Mouse (Mus musculus) heart, postnatal 14 days (tissue): ENCODE data around the gene Pigg. TPM values are rescaled to one million over a fixed set of nuclear protein-coding genes. Genes with fewer than 3 reads are reported as not detected.
A peak's percentile ranks its signal among the peaks of the same experiment; 100 is the strongest.

ENCODE experiments used
- DNase-seq, 2 experiments: peaks; one replicate each; pipeline ENCODE4 v3.0.0; 2021 to 2022
- intact Hi-C: fragments of 180-260 bp; cut with DNase I; formaldehyde crosslinking; loops from one replicate; pipeline ENCODE4 v1.15.1; 2025
- total RNA-seq, 2 experiments: library from RNA; stranded (reverse); gene quantifications; 2 replicates each; pipeline ENCODE4 v1.2.3; 2021

Pigg gene
- total RNA-seq, 2 experiments from 2014 or later, result 8.0 to 8.5 TPM

- intact Hi-C loops, result no loop called here
- DNase-seq, result no peak
Observed at GRCm38 (mm10) chr5:108347843-108348242, 35.4 kb downstream of the Pigg start.

DNA sequence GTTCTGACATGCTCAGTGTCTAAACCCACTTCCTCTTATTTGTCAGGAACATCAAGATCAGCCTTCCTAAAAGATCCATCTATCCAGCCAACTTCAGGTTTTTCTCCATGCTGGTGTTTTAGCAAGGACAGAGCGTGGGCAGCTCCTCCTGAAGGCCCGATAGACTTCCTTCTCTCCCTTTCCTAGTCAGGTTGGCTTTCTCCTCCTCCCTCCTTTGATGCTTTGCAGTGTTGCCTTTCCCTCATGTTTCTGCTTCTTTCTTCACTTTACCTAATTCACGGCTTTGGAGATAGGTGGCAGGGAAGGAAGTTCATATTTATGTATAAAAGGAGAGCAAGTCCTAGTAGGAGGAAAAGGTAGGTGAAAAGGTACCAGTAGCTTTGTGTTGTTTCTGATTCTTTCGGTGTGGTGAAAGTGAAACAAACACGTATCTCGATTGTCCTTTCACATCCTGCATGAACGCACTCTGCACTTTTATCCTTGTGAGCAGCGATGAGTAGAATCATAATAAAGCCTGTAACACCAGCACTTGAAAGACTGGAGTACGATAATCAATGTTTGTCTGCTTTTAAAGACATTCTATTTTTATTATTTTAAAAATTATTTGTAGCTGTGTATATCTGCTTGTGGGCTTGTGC, 37.2 kb downstream of the Pigg start:
- DNase-seq, result no peak
- intact Hi-C loops, result no loop called here

- DNase-seq, result no peak
- intact Hi-C loops, result no loop called here
Observed at GRCm38 (mm10) chr5:108354056-108354455, 41.6 kb downstream of the Pigg start.

GRCm38 (mm10) chr5:108357862-108358261, 45.5 kb downstream of the Pigg start:
- intact Hi-C loops, result no loop called here

DNA sequence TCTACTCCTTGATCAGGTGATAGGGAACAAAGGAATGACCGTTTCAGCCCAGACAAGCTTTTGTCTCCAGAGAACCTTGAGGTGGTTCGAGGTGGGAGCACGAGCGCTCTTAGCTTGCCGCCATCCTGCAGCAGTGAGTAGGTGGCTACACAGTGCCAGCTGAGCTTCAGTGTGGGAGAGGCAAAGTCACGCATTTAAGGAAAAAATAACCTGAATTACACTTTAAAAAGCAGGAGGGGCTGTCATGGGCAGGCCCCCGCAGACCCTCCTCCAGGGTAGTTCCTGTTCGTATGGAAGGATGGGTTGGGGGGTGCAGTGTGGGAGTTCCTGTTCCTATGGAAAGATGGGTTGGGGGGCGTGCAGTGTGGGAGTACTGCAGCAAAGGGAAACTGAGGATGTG, 47.1 kb downstream of the Pigg start:
- intact Hi-C loops, result no loop called here
- no peak for DNase-seq

More at GRCm38 (mm10) chr5:108357862-108358261, 45.5 kb downstream of the Pigg start:
- no peak for DNase-seq

DNA sequence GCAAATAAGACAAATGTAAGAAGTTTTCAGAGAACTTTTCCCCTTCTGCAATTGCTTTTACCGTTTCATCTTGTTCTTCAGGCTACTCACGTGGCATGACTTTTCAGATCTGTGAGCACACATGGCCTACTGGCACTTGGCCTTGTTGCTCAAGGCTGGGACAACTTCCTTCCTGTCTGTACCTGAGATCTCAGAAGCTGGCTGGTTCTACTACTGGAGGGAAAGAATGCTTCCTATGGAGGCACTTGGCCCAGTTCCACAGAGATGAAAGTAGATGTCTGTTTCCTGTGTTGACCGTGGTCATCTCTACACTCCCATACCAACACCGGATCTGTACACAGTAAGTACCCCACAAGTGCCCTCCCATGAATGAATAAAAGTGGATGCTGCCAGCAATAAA, 47.8 kb downstream of the Pigg start:
- no peak for DNase-seq
- intact Hi-C loops, result no loop called here

GRCm38 (mm10) chr5:108362330-108362729, 49.9 kb downstream of the Pigg start:
- DNase-seq, result no peak
- intact Hi-C loops, result no loop called here

DNA sequence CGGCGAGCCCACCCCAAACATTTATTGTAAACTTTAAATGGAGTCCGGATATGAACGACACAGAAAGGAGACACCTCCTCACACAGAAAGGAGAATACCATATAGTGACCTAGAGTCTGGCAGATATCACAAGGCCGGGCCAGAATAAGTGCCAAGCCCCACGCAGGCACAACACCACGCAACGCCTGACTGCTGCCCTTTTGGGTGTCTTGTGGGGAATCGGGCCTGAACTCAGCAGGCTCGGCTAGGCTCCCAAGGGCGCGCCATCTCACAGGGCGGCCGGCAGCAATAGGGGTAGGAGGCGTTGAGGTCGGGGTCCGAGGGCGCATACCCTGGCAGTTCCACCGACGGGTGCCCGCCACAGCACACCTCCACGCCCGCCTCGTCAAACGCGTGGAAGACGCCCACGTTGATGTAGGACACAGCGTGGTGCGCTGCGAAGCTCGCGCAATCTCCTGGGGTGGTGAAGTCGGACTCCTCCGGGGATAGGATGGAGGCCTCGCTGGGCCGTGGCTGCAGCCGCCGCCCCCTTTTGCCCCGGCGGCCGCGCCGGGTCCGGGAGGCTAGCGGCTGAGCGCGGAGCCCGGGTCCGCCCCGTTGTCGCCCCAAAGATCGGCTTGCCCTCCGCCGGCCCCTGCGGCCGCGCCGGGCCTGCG, 54.0 kb downstream of the Pigg start:
- DNase-seq, result peak; percentile 4 to 5
- intact Hi-C loops, result no loop called here

- intact Hi-C loops, result no loop called here
Observed at GRCm38 (mm10) chr5:108366984-108367841, 54.8 kb downstream of the Pigg start.

DNA sequence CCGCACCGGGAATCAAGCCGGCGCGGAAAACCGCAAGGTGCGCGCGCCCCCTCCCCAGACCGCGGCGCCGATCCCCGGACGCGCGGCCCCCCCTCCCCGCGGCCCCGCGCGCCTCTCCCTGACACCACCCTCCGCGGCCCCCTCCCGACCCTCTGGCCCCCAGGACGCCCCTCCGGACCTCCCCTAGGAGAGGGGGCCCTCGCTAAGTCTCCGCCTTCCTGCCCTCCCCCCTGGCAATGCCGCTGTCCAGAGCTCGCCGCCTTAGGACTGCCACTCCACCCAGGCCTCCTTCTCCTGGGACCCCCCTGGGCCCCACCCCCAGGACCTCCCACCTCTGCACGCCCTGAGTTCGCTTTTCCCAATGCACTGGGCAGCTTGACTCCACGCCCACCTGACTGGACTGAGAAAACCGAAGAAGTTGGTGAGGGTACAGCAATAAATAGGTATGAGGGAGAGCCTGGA, 55.5 kb downstream of the Pigg start, which contains the start of gene Gm42517:
TSS of gene Gm42517 (minus strand) at position 52 of the 462 bp plus-strand sequence.
- DNase-seq, result peak in 1 of 2 experiments; percentile 6
- intact Hi-C loops, result no loop called here

More at GRCm38 (mm10) chr5:108366984-108367841, 54.8 kb downstream of the Pigg start:
- peak; percentile 41 to 42 for DNase-seq

DNA sequence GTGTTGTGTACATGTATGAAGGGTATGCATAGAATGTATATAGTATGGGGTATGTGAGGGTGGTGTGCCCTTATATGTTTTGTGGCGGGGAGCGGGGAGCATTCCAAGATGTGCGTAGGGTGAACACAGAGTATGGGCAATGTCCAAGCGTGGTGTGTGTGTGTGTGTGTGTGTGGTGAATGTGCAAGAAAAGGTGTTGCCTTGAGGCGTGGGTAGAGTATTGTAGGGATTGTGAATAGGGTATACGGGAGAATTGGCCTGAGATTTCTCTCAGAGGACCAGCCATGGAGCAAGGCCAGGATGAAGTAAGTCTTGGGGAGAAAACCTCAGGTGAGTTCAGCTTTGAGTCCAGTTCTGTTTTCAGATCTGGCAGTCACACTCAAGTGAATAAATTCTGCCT, 56.0 kb downstream of the Pigg start:
- DNase-seq, result no peak
- intact Hi-C loops, result no loop called here

DNA sequence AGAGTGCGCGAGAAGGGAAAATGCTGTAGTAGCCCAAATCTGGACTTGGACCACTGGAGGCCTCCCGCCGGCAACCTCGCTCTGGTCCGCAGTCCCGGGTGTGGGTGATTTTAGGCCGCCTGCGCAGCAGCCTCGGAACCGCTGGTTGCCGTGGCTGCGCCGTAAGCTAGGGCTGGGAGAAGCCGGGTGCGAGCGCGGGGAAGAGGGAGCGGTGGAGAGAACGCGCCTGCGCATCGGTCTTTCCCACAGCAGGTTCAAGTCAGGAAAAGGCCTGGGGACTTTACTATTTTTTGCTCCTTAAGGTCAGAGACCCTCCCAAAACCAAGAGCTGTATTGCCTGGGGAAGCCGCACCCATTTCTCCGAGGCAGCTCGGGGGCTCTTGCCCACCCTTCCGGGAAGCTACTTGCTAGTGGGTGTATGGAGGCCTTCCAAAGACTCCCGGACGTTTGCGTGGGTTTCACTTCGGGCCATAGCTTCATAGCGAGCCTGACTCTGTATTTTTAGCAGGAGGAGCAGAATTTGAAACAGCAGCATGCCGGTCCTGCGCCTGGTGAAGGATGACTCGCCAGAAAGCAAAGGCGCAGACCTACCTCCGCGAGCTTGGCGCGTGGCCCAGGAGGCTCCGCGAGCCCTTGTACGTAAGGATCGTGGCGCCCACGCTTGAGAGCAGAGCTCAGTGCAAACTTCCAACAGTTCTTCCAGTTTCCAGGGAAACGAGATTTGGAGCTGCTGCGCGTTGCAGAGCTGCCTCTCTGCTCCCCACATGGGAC, 56.6 kb downstream of the Pigg start:
- intact Hi-C loops, result no loop called here
- DNase-seq, result peak; percentile 35 to 42

- no peak for DNase-seq
- intact Hi-C loops, result no loop called here
Observed at GRCm38 (mm10) chr5:108369964-108370363, 57.6 kb downstream of the Pigg start.

DNA sequence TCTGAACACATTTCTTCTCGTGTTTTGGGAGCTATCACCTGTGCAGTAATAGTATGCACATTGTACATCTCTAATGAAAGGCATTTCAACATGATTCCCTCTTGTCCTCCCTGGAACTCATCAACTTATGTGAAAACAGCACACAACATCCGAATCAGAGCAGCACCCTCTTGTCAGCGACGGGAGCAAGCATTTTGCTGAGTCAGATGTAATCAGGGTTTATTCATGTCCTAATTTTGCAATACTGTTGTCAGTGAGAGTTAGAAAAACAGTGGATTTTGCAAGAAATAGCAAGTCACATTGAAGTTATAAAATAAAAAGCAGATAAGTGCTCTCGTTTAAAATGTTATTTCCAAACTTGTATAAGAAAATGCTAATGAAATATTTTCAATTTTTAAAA, 61.7 kb downstream of the Pigg start:
- DNase-seq, result no peak
- intact Hi-C loops, result no loop called here

GRCm38 (mm10) chr5:108376059-108376458, 63.6 kb downstream of the Pigg start:
- intact Hi-C loops, result no loop called here
- no peak for DNase-seq

DNA sequence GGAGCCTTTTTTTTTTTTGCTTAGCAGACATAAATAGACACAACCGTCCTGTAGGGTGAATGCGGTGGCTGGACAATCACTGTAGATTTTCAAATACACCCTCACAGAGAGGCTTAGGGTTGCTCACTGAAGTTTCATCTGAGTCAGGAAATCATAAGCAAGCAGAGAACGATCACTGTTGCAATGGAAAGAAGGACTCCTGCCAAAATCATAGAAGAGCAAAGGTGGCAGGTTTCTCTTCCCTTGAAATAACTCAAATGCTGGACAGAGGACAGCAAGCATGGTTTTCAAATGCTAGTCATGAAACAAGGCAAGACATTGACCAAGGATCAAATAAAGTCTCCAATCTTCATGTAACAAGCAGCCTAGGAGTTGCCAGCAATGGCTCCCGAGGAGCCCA, 65.9 kb downstream of the Pigg start:
- intact Hi-C loops, result no loop called here
- no peak for DNase-seq

DNA sequence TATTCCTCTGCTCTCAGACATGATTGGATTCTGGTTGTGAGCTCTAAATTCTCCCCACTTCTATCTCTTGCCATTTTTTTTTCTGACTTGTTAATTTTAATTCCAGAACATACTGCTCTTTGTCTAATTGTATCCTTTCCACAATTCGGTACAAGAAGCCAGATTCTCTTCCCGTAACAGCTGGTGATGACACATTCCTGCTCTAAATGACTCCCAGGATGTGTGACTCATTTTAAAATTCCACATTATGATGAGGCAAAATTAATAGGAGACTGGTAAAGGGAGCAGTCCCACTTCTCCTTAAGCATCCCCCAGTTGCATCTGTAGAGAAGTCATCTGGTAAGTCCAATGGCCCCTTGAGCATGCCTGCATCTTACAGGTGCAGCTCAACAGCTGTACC, 73.2 kb downstream of the Pigg start:
- no peak for DNase-seq
- intact Hi-C loops, result no loop called here

DNA sequence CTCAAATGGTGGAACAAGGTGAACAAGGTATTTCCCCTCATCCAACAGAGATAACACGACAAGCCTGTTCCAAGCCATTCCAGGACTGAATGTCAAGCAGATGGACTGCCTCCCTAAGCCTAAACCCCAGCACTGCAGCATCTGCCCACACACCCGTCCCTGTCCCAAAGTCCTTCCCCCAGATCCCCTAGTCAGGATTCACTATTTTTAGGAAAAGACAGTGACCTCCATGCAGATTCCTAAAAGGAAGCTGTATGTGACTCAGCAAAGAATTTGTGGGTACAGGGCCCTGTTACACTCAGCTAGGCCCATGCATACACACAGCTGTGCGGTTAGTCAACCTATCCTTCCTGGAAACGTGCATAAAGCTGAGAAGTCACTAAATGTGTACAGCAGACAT, 74.0 kb downstream of the Pigg start:
- DNase-seq, result no peak
- intact Hi-C loops, result no loop called here

DNA sequence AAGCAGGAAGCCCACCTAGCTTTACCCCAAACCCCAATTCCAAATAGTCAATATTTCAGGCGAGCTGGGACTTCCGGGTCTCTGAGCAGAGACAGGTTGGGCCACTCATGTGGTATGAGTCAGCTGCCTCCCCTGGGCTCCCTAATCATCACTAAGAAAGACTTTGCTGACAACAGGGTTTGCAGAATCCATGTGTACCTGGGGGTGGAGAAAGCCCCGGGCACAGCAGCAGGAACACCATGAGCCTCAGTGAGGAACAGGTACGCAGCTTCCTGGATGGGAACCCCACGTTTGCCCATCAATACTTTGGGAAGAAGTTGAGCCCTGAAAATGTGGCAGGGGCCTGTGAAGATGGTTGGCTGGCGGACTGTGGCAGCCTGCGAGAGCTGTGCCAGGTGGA, 75.8 kb downstream of the Pigg start, which contains the start of gene Pde6b:
TSS of gene Pde6b (plus strand) at position 191 of the 400 bp plus-strand sequence.
- DNase-seq, result no peak

GRCm38 (mm10) chr5:108389744-108390143, 77.3 kb downstream of the Pigg start:
- intact Hi-C loops, result no loop called here
- no peak for DNase-seq

More for the DNA sequence above, 75.8 kb downstream of the Pigg start, which contains the start of gene Pde6b:
- intact Hi-C loops, result no loop called here
